Mouse (Mus musculus) stomach, embryonic 16.5 days (tissue): ENCODE data around the gene Dlg4. TPM values are rescaled to one million over a fixed set of nuclear protein-coding genes. Genes with fewer than 3 reads are reported as not detected.

ENCODE experiments used
- ATAC-seq: fragments of 200-750 bp; cut with Nextera tagmentation; 2 replicates; pipeline ENCODE4 v1.8.0; 2017; ENCODE audit warnings: moderate number of reproducible peaks, moderate TSS enrichment; ENCODE audit not compliant: insufficient read depth, low FRiP score
- H3K27ac ChIP-seq: fragments of 300-500 bp; sonication (generic); 2 replicates; pipeline ENCODE4 v1.5.1; 2014; ENCODE audit warnings: low read length
- H3K27me3 ChIP-seq: fragments of 300-500 bp; sonication (generic); 2 replicates; pipeline ENCODE4 v1.6.1; 2014; ENCODE audit warnings: low read length, control low read depth, mixed read lengths; ENCODE audit not compliant: control insufficient read depth, insufficient read depth
- H3K36me3 ChIP-seq: fragments of 300-500 bp; sonication (generic); 2 replicates; pipeline ENCODE4 v1.6.1; 2014; ENCODE audit warnings: low read length; ENCODE audit not compliant: control insufficient read depth, insufficient read depth
- H3K4me1 ChIP-seq: fragments of 300-500 bp; sonication (generic); 2 replicates; pipeline ENCODE4 v1.6.1; 2014; ENCODE audit warnings: low read length, control low read depth, mixed read lengths; ENCODE audit not compliant: control insufficient read depth, insufficient read depth
- H3K4me2 ChIP-seq: fragments of 300-500 bp; sonication (generic); 2 replicates; pipeline ENCODE4 v1.6.1; 2014; ENCODE audit warnings: low read depth, low read length, mixed read lengths
- H3K4me3 ChIP-seq: fragments of 300-500 bp; sonication (generic); replicated peaks from 2 replicates; pipeline ENCODE4 v1.5.1; 2014; ENCODE audit warnings: mild to moderate bottlenecking, low read length
- H3K9ac ChIP-seq: fragments of 300-500 bp; sonication (generic); 2 replicates; pipeline ENCODE4 v1.6.1; 2014; ENCODE audit warnings: low read length
- H3K9me3 ChIP-seq: fragments of 300-500 bp; sonication (generic); replicated peaks from 2 replicates; pipeline ENCODE4 v1.6.1; 2016; ENCODE audit warnings: low read length, control low read depth; ENCODE audit not compliant: control insufficient read depth
- WGBS: fragments of 180-500 bp; shearing (Covaris S2); extraction: QIAGEN DNeasy Blood & Tissue Kit; methylation state at CpG from one replicate; pipeline ENCODE4 v1.1.7; 2014; 5-methylcytosine and 5-hydroxymethylcytosine counted together
- polyA plus RNA-seq: library from polyadenylated mRNA; unstranded; fragments of >200 nt; fragmentation: Nextera tagmentation; extraction: Ambion mirVana; gene quantifications from 2 replicates; pipeline ENCODE4 v1.2.1, GENCODE M21; 2015

Gene Dlg4
- polyA plus RNA-seq, 1 experiment from 2014 or later: 9.0 TPM

GRCm38 (mm10) chr11:69994401-69995090 lies 22.2 kb upstream of the Dlg4 start:
- peak overlapping the region; percentile 75 for H3K4me3 ChIP-seq
- no peak overlapping the region for H3K27ac ChIP-seq
- H3K27me3 ChIP-seq: no peaks in the 10 kb centered on the region
- H3K4me2 ChIP-seq: peak overlapping the region; percentile 45
- ATAC-seq: no peak
- H3K9ac ChIP-seq: no peak overlapping the region
- 77% methylated on average over 11 of the region's 11 CpGs for WGBS
- peaks cover 28% of the 10 kb centered on the region for H3K4me1 ChIP-seq
- H3K36me3 ChIP-seq: peaks cover 17% of the 10 kb centered on the region
- H3K9me3 ChIP-seq: no peaks in the 10 kb centered on the region

GRCm38 (mm10) chr11:69995391-69995960 lies 21.3 kb upstream of the Dlg4 start, which contains the start of gene Phf23:
Gene Phf23 (plus strand): TSS chr11:69995777.
- H3K36me3 ChIP-seq: peaks cover 16% of the 10 kb centered on the region
- peaks cover 27% of the 10 kb centered on the region for H3K4me1 ChIP-seq
- H3K4me3 ChIP-seq: peak within 1 kb of the TSS; percentile 75
- H3K27ac ChIP-seq: peak within 1 kb of the TSS; percentile 99
- H3K9me3 ChIP-seq: no peaks in the 10 kb centered on the region
- H3K4me2 ChIP-seq: peak within 1 kb of the TSS; percentile 58
- peak within 1 kb of the TSS; percentile 89 for H3K9ac ChIP-seq
- H3K27me3 ChIP-seq: no peaks in the 10 kb centered on the region
- peak; percentile 86 for ATAC-seq
- WGBS: under 1% methylated on average over 36 of the region's 36 CpGs

DNA sequence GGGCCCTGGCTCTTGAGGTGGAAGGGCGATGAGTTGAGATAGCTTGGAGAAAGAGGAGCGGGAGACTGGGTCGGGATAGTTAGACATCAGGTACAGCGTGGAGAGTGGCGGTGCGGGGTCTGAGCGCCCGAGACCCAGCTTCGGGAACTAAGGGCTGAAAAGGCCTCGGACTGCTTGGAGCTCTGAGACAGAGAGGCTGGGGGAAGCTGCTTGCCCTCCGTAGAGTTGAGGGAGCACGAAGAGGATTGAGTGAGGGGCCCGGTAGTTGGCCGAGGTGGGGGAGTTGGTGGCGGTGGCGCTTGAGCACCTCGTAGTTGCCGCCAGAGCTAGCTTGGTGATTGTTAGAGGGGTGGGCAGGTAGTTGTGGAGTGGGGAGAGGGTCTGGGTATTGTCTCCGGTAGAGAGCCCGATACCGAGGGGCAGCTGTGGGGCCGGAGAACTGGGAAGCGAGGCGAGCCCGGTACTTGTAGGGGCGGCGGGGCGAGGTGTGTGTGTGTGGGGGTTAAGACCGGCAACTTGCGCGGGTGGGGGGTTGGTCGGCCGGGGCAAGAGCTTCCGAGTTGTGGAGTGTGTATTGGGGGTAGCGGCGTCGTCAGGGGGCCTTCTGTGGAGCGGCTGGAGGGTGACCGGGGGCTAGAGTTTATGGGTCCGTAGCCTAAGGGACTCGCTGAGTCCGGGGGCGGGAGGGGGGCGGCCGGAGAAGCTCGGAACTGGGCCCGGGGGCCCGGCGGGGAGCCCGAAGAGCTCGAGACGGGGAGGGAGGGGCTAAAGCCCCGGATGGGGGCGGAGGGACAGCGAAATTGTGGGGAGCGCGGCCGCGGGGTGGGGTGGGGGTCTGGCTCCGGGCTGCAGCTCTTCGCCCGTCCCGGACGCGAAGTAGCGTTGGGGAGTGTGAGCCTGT lies 20.3 kb upstream of the Dlg4 start:
- Histone ChIP-seq H3K9me3 (no peaks in the 10 kb centered on the region), H3K27ac (peak overlapping the region; percentile 99), H3K36me3 (peaks cover 16% of the 10 kb centered on the region), H3K9ac (peak overlapping the region; percentile 89), H3K4me2 (peak overlapping the region; percentile 58), H3K4me3 (peak overlapping the region; percentile 75), H3K27me3 (no peaks in the 10 kb centered on the region), H3K4me1 (peaks cover 28% of the 10 kb centered on the region)
- ATAC-seq: peak; percentile 6; the same call in 1 of the 2 replicates
- WGBS: under 1% methylated on average over 59 of the region's 66 CpGs

GRCm38 (mm10) chr11:69997070-69997509 lies 19.7 kb upstream of the Dlg4 start:
- peak; percentile 62 for ATAC-seq
- Histone ChIP-seq H3K36me3 (peaks cover 16% of the 10 kb centered on the region), H3K9me3 (no peaks in the 10 kb centered on the region), H3K4me1 (peaks cover 35% of the 10 kb centered on the region), H3K27ac (peak overlapping the region; percentile 99), H3K4me3 (peak overlapping the region; percentile 75), H3K9ac (peak overlapping the region; percentile 89), H3K27me3 (no peaks in the 10 kb centered on the region), H3K4me2 (peak overlapping the region; percentile 58)
- WGBS: under 1% methylated on average over 43 of the region's 44 CpGs

DNA sequence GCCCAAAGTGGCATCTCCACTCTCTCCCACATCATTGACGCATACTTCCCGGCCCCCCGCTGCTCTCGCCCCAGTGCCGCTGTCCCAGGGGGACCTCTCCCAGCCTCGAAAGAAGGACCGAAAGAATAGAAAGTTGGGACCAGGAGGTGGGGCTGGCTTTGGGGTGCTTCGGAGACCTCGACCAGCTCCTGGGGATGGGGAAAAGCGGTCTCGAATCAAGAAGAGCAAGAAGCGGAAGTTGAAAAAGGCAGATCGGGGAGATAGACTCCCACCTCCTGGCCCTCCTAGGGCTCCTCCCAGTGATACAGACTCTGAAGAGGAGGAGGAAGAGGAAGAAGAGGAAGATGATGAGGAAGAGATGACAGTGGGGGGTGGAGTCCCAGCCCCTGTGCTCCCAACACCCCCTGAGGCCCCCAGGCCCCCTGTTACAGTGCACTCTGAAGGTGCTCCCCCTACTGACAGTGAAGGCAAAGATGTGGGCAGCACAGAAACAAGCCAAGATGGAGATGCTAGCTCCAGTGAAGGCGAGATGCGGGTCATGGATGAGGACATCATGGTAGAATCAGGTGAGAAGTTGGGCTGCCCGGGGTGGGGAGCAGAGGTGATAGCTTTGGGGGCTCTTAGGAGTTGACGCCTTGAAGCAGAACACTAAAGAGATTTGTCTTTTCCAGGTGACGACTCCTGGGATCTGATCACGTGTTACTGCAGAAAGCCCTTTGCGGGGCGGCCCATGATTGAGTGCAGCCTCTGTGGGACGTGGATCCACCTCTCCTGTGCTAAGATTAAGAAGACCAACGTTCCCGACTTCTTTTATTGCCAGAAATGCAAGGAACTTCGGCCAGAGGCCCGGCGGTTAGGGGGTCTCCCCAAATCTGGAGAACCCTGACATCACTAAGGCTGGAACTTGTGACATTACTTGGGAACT lies 17.9 kb upstream of the Dlg4 start:
- Histone ChIP-seq H3K4me1 (peaks cover 34% of the 10 kb centered on the region), H3K27me3 (no peaks in the 10 kb centered on the region), H3K36me3 (peaks cover 16% of the 10 kb centered on the region), H3K9me3 (no peaks in the 10 kb centered on the region), H3K4me2 (no peak overlapping the region), H3K4me3 (no peak overlapping the region), H3K27ac (no peak overlapping the region), H3K9ac (no peak overlapping the region)
- no peak for ATAC-seq
- WGBS: 91% methylated on average over 27 of the region's 27 CpGs

GRCm38 (mm10) chr11:69999666-70000065 lies 17.1 kb upstream of the Dlg4 start:
- H3K36me3 ChIP-seq: peaks cover 8% of the 10 kb centered on the region
- H3K9ac ChIP-seq: no peak overlapping the region
- H3K4me2 ChIP-seq: no peak overlapping the region
- no peaks in the 10 kb centered on the region for H3K9me3 ChIP-seq
- peaks cover 31% of the 10 kb centered on the region for H3K4me1 ChIP-seq
- H3K4me3 ChIP-seq: 0 out of 2 replicates have a peak overlapping the region, but pooled peaks have one; percentile 72
- H3K27me3 ChIP-seq: no peaks in the 10 kb centered on the region
- peak overlapping the region; percentile 55 for H3K27ac ChIP-seq
- WGBS: 81% methylated on average over 8 of the region's 8 CpGs
- ATAC-seq: no peak

- Histone ChIP-seq H3K9ac (peak within 1 kb of the TSS; percentile 90), H3K4me1 (peaks cover 26% of the 10 kb centered on the region), H3K27ac (peak within 1 kb of the TSS; percentile 97), H3K4me3 (peak within 1 kb of the TSS; percentile 72), H3K27me3 (no peaks in the 10 kb centered on the region), H3K9me3 (no peaks in the 10 kb centered on the region), H3K4me2 (peak within 1 kb of the TSS; percentile 90), H3K36me3 (0 out of 2 replicates have a peak, but pooled peaks cover 7% of the 10 kb centered on the region)
- WGBS: under 1% methylated on average over 48 of the region's 48 CpGs
- ATAC-seq: peak; percentile 58
Observed at GRCm38 (mm10) chr11:70000396-70000898, 16.3 kb upstream of the Dlg4 start, which contains the start of gene Dvl2. Gene Dvl2 (plus strand): TSS chr11:70000595.

- peak overlapping the region; percentile 72 for H3K4me3 ChIP-seq
- ATAC-seq: no peak
- peak overlapping the region; percentile 90 for H3K4me2 ChIP-seq
- no peaks in the 10 kb centered on the region for H3K9me3 ChIP-seq
- 6% methylated on average over 8 of the region's 8 CpGs for WGBS
- peaks cover 26% of the 10 kb centered on the region for H3K4me1 ChIP-seq
- H3K36me3 ChIP-seq: peaks cover 7% of the 10 kb centered on the region; the same call in 1 of the 2 replicates
- peak overlapping the region; percentile 97 for H3K27ac ChIP-seq
- H3K9ac ChIP-seq: peak overlapping the region; percentile 90
- H3K27me3 ChIP-seq: no peaks in the 10 kb centered on the region
Observed at GRCm38 (mm10) chr11:70001159-70001558, 15.6 kb upstream of the Dlg4 start.
